Mouse (Mus musculus) neural tube, embryonic 10.5 days (tissue): ENCODE measurements around the gene Dido1.
"Not testable (repeated sequence)": the region's sequence is repeated elsewhere in the genome, so short reads cannot be mapped to it uniquely, and the experiment has no call there.

ENCODE experiments used
- DNase-seq: peaks from one replicate; pipeline ENCODE4 v3.0.0-alpha.2; 2017; ENCODE audit warnings: low spot score; ENCODE audit errors: extremely low spot score

Dido1 gene

GRCm38 (mm10) chr2:180724585-180725413, 15.0 kb upstream of the Dido1 start, which contains the start of gene Slc17a9:
TSS of gene Slc17a9 (plus strand) at chr2:180725263.
- DNase-seq, result no peak

GRCm38 (mm10) chr2:180723865-180724264, 14.1 kb upstream of the Dido1 start:
- DNase-seq, result no peak

- DNase-seq, result not testable (repeated sequence)
These were observed 12.9 kb upstream of the Dido1 start for GRCm38 (mm10) chr2:180722748-180723147.

GRCm38 (mm10) chr2:180712037-180712689, 2.4 kb upstream of the Dido1 start:
- DNase-seq, result no peak

- no peak for DNase-seq
These were observed 1.7 kb upstream of the Dido1 start for GRCm38 (mm10) chr2:180711527-180711926.

GRCm38 (mm10) chr2:180710276-180711155, 717 bp upstream of the Dido1 start:
- DNase-seq, result no peak

- no peak for DNase-seq
These were observed 526 bp downstream of the Dido1 start for GRCm38 (mm10) chr2:180709023-180709922.

- DNase-seq, result no peak
These were observed 3.8 kb downstream of the Dido1 start for GRCm38 (mm10) chr2:180705975-180706374.

- no peak for DNase-seq
These were observed 4.7 kb downstream of the Dido1 start for GRCm38 (mm10) chr2:180705066-180705465.

- DNase-seq, result no peak
These were observed 5.2 kb downstream of the Dido1 start for GRCm38 (mm10) chr2:180704591-180704990.

GRCm38 (mm10) chr2:180703645-180704359, 6.0 kb downstream of the Dido1 start:
- no peak for DNase-seq

GRCm38 (mm10) chr2:180703175-180703574, 6.6 kb downstream of the Dido1 start:
- no peak for DNase-seq

GRCm38 (mm10) chr2:180702701-180703149, 7.1 kb downstream of the Dido1 start:
- no peak for DNase-seq

- peak; percentile 93 for DNase-seq
These were observed 7.8 kb downstream of the Dido1 start for GRCm38 (mm10) chr2:180701767-180702621.

GRCm38 (mm10) chr2:180701053-180701766, 8.6 kb downstream of the Dido1 start:
- no peak for DNase-seq

- no peak for DNase-seq
These were observed 9.3 kb downstream of the Dido1 start for GRCm38 (mm10) chr2:180700457-180700856.

- DNase-seq, result no peak
These were observed 14.6 kb downstream of the Dido1 start for GRCm38 (mm10) chr2:180695176-180695575.

GRCm38 (mm10) chr2:180692630-180693029, 17.2 kb downstream of the Dido1 start:
- DNase-seq, result no peak
